Comparison of ENCODE assay signal across 8 mouse cellular contexts in the genomic region with DNA sequence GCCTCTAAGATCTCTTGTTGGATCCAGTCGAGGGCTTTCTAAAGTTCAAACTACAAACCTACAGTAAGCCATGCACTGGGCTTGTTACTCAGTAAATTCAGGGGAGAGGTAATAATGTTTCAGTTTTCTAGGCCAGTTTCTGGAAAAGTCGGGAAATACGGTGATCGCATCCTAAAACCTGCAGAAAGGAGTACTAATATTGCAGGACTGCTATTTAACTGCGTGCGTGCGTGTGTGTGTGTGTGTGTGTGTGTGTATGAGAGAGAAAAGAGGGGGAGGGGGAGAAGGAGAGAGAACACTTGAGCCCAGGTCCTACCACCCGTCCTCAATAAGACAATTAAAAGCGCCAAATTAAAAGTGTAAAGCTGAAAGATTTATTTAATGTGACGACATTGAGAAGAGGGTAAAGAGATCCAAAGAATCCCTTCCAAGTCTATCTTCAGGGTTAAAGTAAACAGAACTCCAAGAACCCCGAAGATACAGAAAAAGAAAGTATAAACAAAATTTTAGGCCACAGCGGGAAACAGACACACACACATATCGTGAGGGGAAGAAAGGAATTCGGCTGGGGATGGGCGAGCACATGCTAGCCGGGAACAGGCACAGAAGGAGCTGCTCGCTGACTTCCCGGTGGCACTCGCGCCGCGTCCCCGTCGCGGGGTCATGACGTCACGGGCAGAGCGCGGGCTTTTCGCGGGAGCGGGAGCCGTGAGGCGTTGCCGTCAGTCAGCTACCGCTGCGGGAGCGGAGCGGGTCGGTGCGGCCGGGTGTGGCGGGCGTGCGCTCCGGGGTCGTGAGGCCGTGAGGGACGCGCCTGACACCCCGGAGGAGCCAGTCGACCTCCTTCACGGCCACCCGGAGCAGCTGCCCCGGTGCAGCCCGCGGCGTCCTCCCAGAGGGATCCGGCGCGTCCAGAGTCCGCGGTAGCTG. TPM values are rescaled to one million over a fixed set of nuclear protein-coding genes. Genes with fewer than 3 reads are reported as not detected.
DNase-seq lines count a peak whose midpoint lies in the region; ATAC-seq lines count a peak whose summit lies in the region.

A gene (plus strand): TSS at position 694 of the 930 bp plus-strand sequence.

- H3K9me3 ChIP-seq in heart, embryonic 14.5 days (ENCODE audit: control insufficient read depth, low read length) = no peaks in the 10 kb centered on the region
- H3K9me3 ChIP-seq in liver, embryonic 13.5 days (replicated peaks) = no peaks in the 10 kb centered on the region
- H3K9me3 ChIP-seq in stomach, embryonic 16.5 days (replicated peaks; ENCODE audit: control insufficient read depth, low read length) = no peaks in the 10 kb centered on the region

- peak within 1 kb of the TSS; percentile 48 to 72 for H3K27ac ChIP-seq in heart, embryonic 14.5 days (replicated peaks in 1 of 2; ENCODE audit: control insufficient read depth in 1 of 2, insufficient read depth in 1 of 2, low read depth in 2 of 2, low read length in 2 of 2)
- H3K27ac ChIP-seq in liver, embryonic 13.5 days = peak within 1 kb of the TSS; percentile 84
- peak within 1 kb of the TSS; percentile 74 for H3K27ac ChIP-seq in stomach, embryonic 16.5 days (ENCODE audit: low read length)

- peak; percentile 99 for ATAC-seq in erythroid progenitor cell, adult 5-6 weeks (replicated peaks; ENCODE audit: low FRiP score, poor library complexity, severe bottlenecking)
- peak; percentile 87 for ATAC-seq in heart, embryonic 14.5 days (ENCODE audit: insufficient number of reproducible peaks, insufficient read depth, low FRiP score, low read depth)
- peak; percentile 95 for ATAC-seq in liver, embryonic 13.5 days (ENCODE audit: low read depth)
- peak; percentile 93 for ATAC-seq in stomach, embryonic 16.5 days (ENCODE audit: insufficient read depth, low FRiP score)

- 0 out of 2 replicates have a peak, but pooled peaks cover 3% of the 10 kb centered on the region for H3K36me3 ChIP-seq in heart, embryonic 14.5 days (ENCODE audit: control insufficient read depth, insufficient read depth, low read length)
- peaks cover 11% of the 10 kb centered on the region for H3K36me3 ChIP-seq in liver, embryonic 13.5 days
- no peaks in the 10 kb centered on the region for H3K36me3 ChIP-seq in stomach, embryonic 16.5 days (ENCODE audit: control insufficient read depth, insufficient read depth, low read length)

- H3K4me3 ChIP-seq in heart, embryonic 14.5 days (ENCODE audit: control insufficient read depth in 1 of 2, insufficient read depth in 1 of 2, low read depth in 1 of 2, low read length in 2 of 2) = peak within 1 kb of the TSS; percentile 83 to 89
- peak within 1 kb of the TSS; percentile 86 for H3K4me3 ChIP-seq in liver, embryonic 13.5 days (replicated peaks)
- peak within 1 kb of the TSS; percentile 80 for H3K4me3 ChIP-seq in stomach, embryonic 16.5 days (replicated peaks; ENCODE audit: low read length)

- H3K4me2 ChIP-seq in heart, embryonic 14.5 days (ENCODE audit: low read length) = peak within 1 kb of the TSS; percentile 86
- peak within 1 kb of the TSS; percentile 77 for H3K4me2 ChIP-seq in liver, embryonic 13.5 days
- H3K4me2 ChIP-seq in stomach, embryonic 16.5 days (ENCODE audit: low read depth, low read length) = peak within 1 kb of the TSS; percentile 82

- peaks cover 0 to 2% of the 10 kb centered on the region in 2 experiments; a peak in 1 of 4 replicates for H3K4me1 ChIP-seq in heart, embryonic 14.5 days (ENCODE audit: control insufficient read depth in 2 of 2, insufficient read depth in 2 of 2, low read length in 2 of 2)
- peaks cover 34% of the 10 kb centered on the region for H3K4me1 ChIP-seq in liver, embryonic 13.5 days (replicated peaks)
- peaks cover 14% of the 10 kb centered on the region for H3K4me1 ChIP-seq in stomach, embryonic 16.5 days (ENCODE audit: control insufficient read depth, insufficient read depth, low read length)

- no peaks in the 10 kb centered on the region for H3K27me3 ChIP-seq in heart, embryonic 14.5 days (ENCODE audit: control insufficient read depth, insufficient read depth, low read length)
- peaks cover 8% of the 10 kb centered on the region; the same call in 1 of the 2 replicates for H3K27me3 ChIP-seq in liver, embryonic 13.5 days
- no peaks in the 10 kb centered on the region for H3K27me3 ChIP-seq in stomach, embryonic 16.5 days (ENCODE audit: control insufficient read depth, insufficient read depth, low read length)

- 6% methylated on average over 62 of the region's 63 CpGs for WGBS in heart, embryonic 14.5 days
- WGBS in liver, embryonic 13.5 days (ENCODE audit: insufficient replicate concordance) = 5% methylated on average over 63 of the region's 63 CpGs
- 5% methylated on average over 63 of the region's 63 CpGs for WGBS in stomach, embryonic 16.5 days

- H3K9ac ChIP-seq in heart, embryonic 14.5 days (ENCODE audit: low read length) = peak within 1 kb of the TSS; percentile 96
- peak within 1 kb of the TSS; percentile 94 for H3K9ac ChIP-seq in liver, embryonic 13.5 days
- H3K9ac ChIP-seq in stomach, embryonic 16.5 days (ENCODE audit: low read length) = peak within 1 kb of the TSS; percentile 93

- DNase-seq in CD4-positive helper T cell, adult 2 months (ENCODE audit: low read depth, low spot score) = peak; percentile 92
- DNase-seq in brain, embryonic 18.5 days (ENCODE audit: low read depth, low spot score) = peak; percentile 72
- peak; percentile 93 for DNase-seq in kidney, postnatal 14 days
- peak; percentile 92 for DNase-seq in liver, embryonic 13.5 days
- peak; percentile 96 for DNase-seq in neural tube, embryonic 10.5 days (ENCODE audit: extremely low spot score, low spot score)

RNA-seq across cellular contexts. Expression of the gene that starts here (rescaled TPM):
- total RNA-seq in erythroid progenitor cell, adult 5-6 weeks (2015; ENCODE audit: low replicate concordance) = 141 and 238 TPM in 2 replicates
- 172 and 270 TPM in 2 replicates for total RNA-seq in erythroid progenitor cell, adult 5-6 weeks (2017; ENCODE audit: low replicate concordance)
- 14.4 and 21.2 TPM in 2 replicates for polyA plus RNA-seq in heart, embryonic 14.5 days (2014; fragmentation: Nextera tagmentation; extraction: Ambion mirVana)
- polyA plus RNA-seq in liver, embryonic 13.5 days (2015; fragmentation: Nextera tagmentation; extraction: Ambion mirVana) = 21.3 and 23.2 TPM in 2 replicates
- polyA plus RNA-seq in stomach, embryonic 16.5 days (2015; fragmentation: Nextera tagmentation; extraction: Ambion mirVana) = 11.5 and 16.1 TPM in 2 replicates

Comparison
In these comparisons a context has a peak if more than half of its experiments do, and no peak if none do; other contexts are left out.
1. Peak in every context shown above with its lines: DNase-seq, ATAC-seq, H3K4me3 ChIP-seq and H3K27ac ChIP-seq.